Mouse (Mus musculus) forebrain, embryonic 10.5 days (tissue): ENCODE measurements around the gene Tll2. TPM values are rescaled to one million over a fixed set of nuclear protein-coding genes. Genes with fewer than 3 reads are reported as not detected.
A peak's percentile ranks its signal among the peaks of the same experiment; 100 is the strongest.

Source experiments
- DNase-seq: peaks from one replicate; pipeline ENCODE4 v3.0.0-alpha.2; 2017; ENCODE audit warnings: low spot score; ENCODE audit errors: extremely low spot score
- H3K27ac ChIP-seq: fragments of 300-500 bp; sonication (generic); 2 replicates; pipeline ENCODE4 v1.5.1; 2016; ENCODE audit warnings: mild to moderate bottlenecking
- H3K27me3 ChIP-seq: fragments of 300-500 bp; sonication (generic); 2 replicates; pipeline ENCODE4 v1.6.1; 2016; ENCODE audit warnings: mild to moderate bottlenecking; ENCODE audit not compliant: poor library complexity, severe bottlenecking
- H3K36me3 ChIP-seq: fragments of 300-500 bp; sonication (generic); replicated peaks from 2 replicates; pipeline ENCODE4 v1.6.1; 2016; ENCODE audit warnings: mild to moderate bottlenecking, moderate library complexity
- H3K4me1 ChIP-seq: fragments of 300-500 bp; sonication (generic); 2 replicates; pipeline ENCODE4 v1.6.1; 2016
- H3K4me3 ChIP-seq: fragments of 300-500 bp; sonication (generic); 2 replicates; pipeline ENCODE4 v1.5.1; 2016; ENCODE audit warnings: mild to moderate bottlenecking, moderate library complexity
- H3K9me3 ChIP-seq: fragments of 300-500 bp; sonication (generic); 2 replicates; pipeline ENCODE4 v1.6.1; 2016; ENCODE audit warnings: mild to moderate bottlenecking, moderate library complexity
- WGBS: fragments of 180-500 bp; shearing (Covaris S2); methylation state at CpG from one replicate; pipeline ENCODE4 v1.1.7; 2016; 5-methylcytosine and 5-hydroxymethylcytosine counted together
- polyA plus RNA-seq: library from polyadenylated mRNA; unstranded; fragments of >200 nt; fragmentation: Nextera tagmentation; extraction: Ambion mirVana; gene quantifications from 2 replicates; pipeline ENCODE4 v1.2.1, GENCODE M21; 2016

Gene Tll2
- polyA plus RNA-seq, 1 experiment from 2014 or later, result 1.1 TPM

DNA sequence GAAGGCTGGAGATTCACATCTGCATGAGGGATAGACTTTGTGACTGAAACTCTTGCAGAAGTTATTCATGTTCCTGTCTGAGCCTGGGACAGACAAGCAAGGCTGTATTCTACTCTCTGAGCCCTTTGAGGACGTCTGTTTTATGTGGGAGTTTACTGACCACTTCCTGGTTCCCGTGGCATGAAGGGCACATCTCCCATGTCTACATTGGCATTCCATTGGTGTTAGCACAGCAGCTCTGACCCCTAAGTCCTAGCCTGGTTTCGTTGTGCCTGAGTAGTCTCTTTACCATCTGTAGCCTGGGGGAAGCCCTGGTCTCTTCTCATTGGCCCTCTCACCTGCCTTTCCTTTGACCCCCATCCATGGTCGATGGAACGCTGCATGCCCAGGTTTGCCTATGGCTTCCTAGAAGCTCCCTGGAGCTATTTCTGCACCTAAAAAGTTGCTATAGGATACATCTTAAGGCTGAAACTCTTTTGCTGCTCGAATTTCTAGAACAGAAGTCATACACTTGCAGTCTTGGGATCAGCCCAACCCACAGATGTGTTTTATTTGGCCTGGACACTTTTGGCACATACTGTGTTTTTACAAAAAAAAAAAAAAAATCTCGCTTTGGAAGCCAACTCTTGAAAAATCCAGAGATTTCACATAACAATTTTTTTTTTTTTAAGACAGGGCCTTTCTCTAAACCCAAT, 55.2 kb downstream of the Tll2 start:
- no peak overlapping the region for H3K4me3 ChIP-seq
- no peaks in the 10 kb centered on the region for H3K27me3 ChIP-seq
- H3K4me1 ChIP-seq, result no peaks in the 10 kb centered on the region
- H3K36me3 ChIP-seq, result no peaks in the 10 kb centered on the region
- no peak overlapping the region for H3K27ac ChIP-seq
- WGBS, result 85% methylated on average over 7 of the region's 7 CpGs
- peaks cover 8% of the 10 kb centered on the region; the same call in 1 of the 2 replicates for H3K9me3 ChIP-seq
- DNase-seq, result no peak

GRCm38 (mm10) chr19:41140961-41141360, 65.7 kb downstream of the Tll2 start:
- H3K36me3 ChIP-seq, result no peaks in the 10 kb centered on the region
- no peak for DNase-seq
- H3K9me3 ChIP-seq, result peaks cover 3% of the 10 kb centered on the region; the same call in 1 of the 2 replicates
- WGBS, result 89% methylated on average over 8 of the region's 8 CpGs
- no peaks in the 10 kb centered on the region for H3K27me3 ChIP-seq
- no peak overlapping the region for H3K27ac ChIP-seq
- no peak overlapping the region for H3K4me3 ChIP-seq
- no peaks in the 10 kb centered on the region for H3K4me1 ChIP-seq

DNA sequence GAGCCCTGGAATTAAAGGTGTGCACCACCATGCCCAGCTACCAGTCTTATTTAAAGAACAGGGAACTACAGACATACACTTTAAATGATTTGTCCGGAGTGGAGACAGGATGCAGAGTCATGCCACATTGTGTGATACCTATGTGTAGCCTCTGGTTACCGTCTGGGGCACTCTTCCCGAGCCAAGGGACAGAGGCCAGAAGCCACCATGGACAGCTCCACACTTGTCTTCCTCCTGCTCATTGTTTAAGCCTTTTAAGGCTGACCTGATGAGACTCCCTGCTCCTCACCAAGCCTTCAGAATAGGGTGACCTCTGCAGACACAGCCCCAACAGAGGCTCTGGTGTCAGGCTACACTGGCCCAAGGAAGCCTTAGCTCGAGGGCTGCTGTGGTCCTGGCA, 67.0 kb downstream of the Tll2 start:
- no peak for DNase-seq
- Histone ChIP-seq H3K27me3 (no peaks in the 10 kb centered on the region), H3K4me3 (no peak overlapping the region), H3K36me3 (no peaks in the 10 kb centered on the region), H3K9me3 (peaks cover 3% of the 10 kb centered on the region; the same call in 1 of the 2 replicates), H3K27ac (no peak overlapping the region), H3K4me1 (no peaks in the 10 kb centered on the region)
- WGBS, result 63% methylated on average over 4 of the region's 4 CpGs

GRCm38 (mm10) chr19:41123009-41123408, 83.6 kb downstream of the Tll2 start:
- no peaks in the 10 kb centered on the region for H3K9me3 ChIP-seq
- no peak overlapping the region for H3K4me3 ChIP-seq
- 26% methylated on average over 3 of the region's 3 CpGs for WGBS
- DNase-seq, result no peak
- 0 out of 2 replicates have a peak overlapping the region, but pooled peaks have one; percentile 2 for H3K27ac ChIP-seq
- no peaks in the 10 kb centered on the region for H3K36me3 ChIP-seq
- H3K27me3 ChIP-seq, result peaks cover 15% of the 10 kb centered on the region; the same call in 1 of the 2 replicates
- H3K4me1 ChIP-seq, result peaks cover 13% of the 10 kb centered on the region

GRCm38 (mm10) chr19:41119924-41120323, 86.7 kb downstream of the Tll2 start:
- DNase-seq, result no peak
- H3K27ac ChIP-seq, result 0 out of 2 replicates have a peak overlapping the region, but pooled peaks have one; percentile 20
- no peaks in the 10 kb centered on the region for H3K9me3 ChIP-seq
- no peak overlapping the region for H3K4me3 ChIP-seq
- peaks cover 36% of the 10 kb centered on the region for H3K27me3 ChIP-seq
- 90% methylated on average over 13 of the region's 13 CpGs for WGBS
- no peaks in the 10 kb centered on the region for H3K36me3 ChIP-seq
- H3K4me1 ChIP-seq, result peaks cover 20% of the 10 kb centered on the region

- no peak for DNase-seq
- H3K27me3 ChIP-seq, result peaks cover 41% of the 10 kb centered on the region
- no peak overlapping the region for H3K27ac ChIP-seq
- no peaks in the 10 kb centered on the region for H3K9me3 ChIP-seq
- H3K4me3 ChIP-seq, result no peak overlapping the region
- H3K36me3 ChIP-seq, result no peaks in the 10 kb centered on the region
- WGBS, result 72% methylated on average over 6 of the region's 6 CpGs
- peaks cover 36% of the 10 kb centered on the region for H3K4me1 ChIP-seq
Observed at GRCm38 (mm10) chr19:41118346-41118745, 88.3 kb downstream of the Tll2 start.

DNA sequence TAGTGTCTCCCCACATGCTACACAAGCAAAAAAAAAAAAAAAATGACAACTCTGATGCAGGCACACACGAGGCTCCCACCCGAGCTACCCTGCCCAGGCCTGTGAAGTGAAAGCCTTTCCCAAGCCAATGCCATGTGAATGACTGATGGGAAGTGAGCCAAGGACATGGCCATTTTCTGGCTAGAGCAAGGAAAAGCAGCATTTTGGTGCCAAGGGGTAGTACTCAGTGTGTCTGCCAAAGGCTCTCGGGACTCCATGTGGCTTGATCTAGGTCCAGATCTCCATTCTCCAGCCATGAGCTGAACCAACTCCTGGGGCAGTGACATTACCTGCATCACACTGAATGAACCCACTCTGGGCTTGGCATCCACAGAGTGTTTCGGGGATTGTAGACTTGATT, 89.3 kb downstream of the Tll2 start:
- no peaks in the 10 kb centered on the region for H3K9me3 ChIP-seq
- 92% methylated on average over 4 of the region's 4 CpGs for WGBS
- peaks cover 52% of the 10 kb centered on the region for H3K27me3 ChIP-seq
- no peak for DNase-seq
- no peaks in the 10 kb centered on the region for H3K36me3 ChIP-seq
- no peak overlapping the region for H3K27ac ChIP-seq
- H3K4me1 ChIP-seq, result peaks cover 39% of the 10 kb centered on the region
- H3K4me3 ChIP-seq, result no peak overlapping the region

- no peaks in the 10 kb centered on the region for H3K9me3 ChIP-seq
- H3K27me3 ChIP-seq, result peaks cover 70% of the 10 kb centered on the region
- H3K36me3 ChIP-seq, result no peaks in the 10 kb centered on the region
- 19% methylated on average over 5 of the region's 5 CpGs for WGBS
- peak overlapping the region; percentile 8; the same call in 1 of the 2 replicates for H3K4me3 ChIP-seq
- no peak for DNase-seq
- peaks cover 58% of the 10 kb centered on the region for H3K4me1 ChIP-seq
- peak overlapping the region; percentile 69 for H3K27ac ChIP-seq
Observed at GRCm38 (mm10) chr19:41114611-41115010, 92.0 kb downstream of the Tll2 start.

GRCm38 (mm10) chr19:41113911-41114531, 92.6 kb downstream of the Tll2 start:
- peaks cover 64% of the 10 kb centered on the region for H3K4me1 ChIP-seq
- WGBS, result 53% methylated on average over 17 of the region's 17 CpGs
- peak; percentile 60 for DNase-seq
- no peaks in the 10 kb centered on the region for H3K9me3 ChIP-seq
- H3K36me3 ChIP-seq, result no peaks in the 10 kb centered on the region
- H3K27ac ChIP-seq, result peak overlapping the region; percentile 69
- peaks cover 66% of the 10 kb centered on the region for H3K27me3 ChIP-seq
- peak overlapping the region; percentile 8; the same call in 1 of the 2 replicates for H3K4me3 ChIP-seq

GRCm38 (mm10) chr19:41112609-41113008, 94.0 kb downstream of the Tll2 start:
- no peaks in the 10 kb centered on the region for H3K36me3 ChIP-seq
- WGBS, result 58% methylated on average over 6 of the region's 6 CpGs
- peaks cover 70% of the 10 kb centered on the region for H3K4me1 ChIP-seq

GRCm38 (mm10) chr19:41109991-41110390, 96.6 kb downstream of the Tll2 start:
- peaks cover 71% of the 10 kb centered on the region for H3K27me3 ChIP-seq

More at GRCm38 (mm10) chr19:41112609-41113008, 94.0 kb downstream of the Tll2 start:
- Histone ChIP-seq H3K27me3 (peaks cover 62% of the 10 kb centered on the region), H3K9me3 (no peaks in the 10 kb centered on the region), H3K4me3 (no peak overlapping the region), H3K27ac (no peak overlapping the region)
- no peak for DNase-seq

DNA sequence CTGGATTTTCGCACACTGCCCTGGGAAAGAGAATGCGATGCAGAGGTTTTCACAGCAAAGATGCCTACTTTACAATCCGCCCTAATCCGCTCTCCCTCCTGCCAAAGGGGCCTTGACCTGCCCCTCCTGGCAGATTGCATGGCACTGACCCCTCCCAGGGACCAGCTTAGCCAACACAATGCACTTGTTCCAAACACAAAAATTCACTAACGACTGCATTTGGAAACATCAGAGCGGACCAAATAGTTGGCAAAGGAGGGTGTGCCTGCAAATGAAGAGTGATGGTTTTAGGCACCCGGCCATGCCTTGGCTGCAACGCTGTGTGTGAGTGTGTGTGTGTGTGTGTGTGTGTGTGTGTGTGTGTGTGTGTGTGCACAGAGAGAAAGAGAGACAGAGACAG, 97.1 kb downstream of the Tll2 start:
- Histone ChIP-seq H3K27me3 (peaks cover 74% of the 10 kb centered on the region), H3K4me1 (peaks cover 77% of the 10 kb centered on the region), H3K9me3 (no peaks in the 10 kb centered on the region), H3K27ac (peak overlapping the region; percentile 52), H3K36me3 (no peaks in the 10 kb centered on the region), H3K4me3 (no peak overlapping the region)
- 39% methylated on average over 8 of the region's 8 CpGs for WGBS
- no peak for DNase-seq

More at GRCm38 (mm10) chr19:41109991-41110390, 96.6 kb downstream of the Tll2 start:
- DNase-seq, result no peak
- peak overlapping the region; percentile 52 for H3K27ac ChIP-seq
- H3K9me3 ChIP-seq, result no peaks in the 10 kb centered on the region
- H3K36me3 ChIP-seq, result no peaks in the 10 kb centered on the region
- H3K4me3 ChIP-seq, result no peak overlapping the region
- WGBS, result 47% methylated on average over 5 of the region's 5 CpGs
- H3K4me1 ChIP-seq, result peaks cover 81% of the 10 kb centered on the region

DNA sequence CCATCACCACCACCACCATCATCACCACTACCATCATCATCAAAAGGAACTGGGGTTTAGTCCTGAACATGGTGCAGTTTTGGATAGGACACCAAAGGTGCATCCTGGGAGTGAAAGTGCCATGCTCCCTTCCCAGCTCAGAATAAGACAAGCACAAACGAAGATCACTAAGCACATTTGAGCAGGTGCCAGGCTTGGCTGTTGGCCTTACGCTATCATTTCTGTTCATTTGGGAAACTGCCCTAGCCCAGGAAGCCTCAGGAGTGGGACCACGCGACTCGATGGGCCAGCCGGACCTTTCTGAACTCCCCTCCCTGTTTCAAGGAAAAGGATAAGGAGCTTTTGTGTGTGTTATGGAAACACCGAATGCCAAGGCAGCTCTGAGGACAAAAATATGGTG, 98.0 kb downstream of the Tll2 start:
- WGBS, result 87% methylated on average over 7 of the region's 7 CpGs
- H3K27ac ChIP-seq, result peak overlapping the region; percentile 49; the same call in 1 of the 2 replicates
- no peaks in the 10 kb centered on the region for H3K9me3 ChIP-seq
- peaks cover 75% of the 10 kb centered on the region for H3K27me3 ChIP-seq
- H3K36me3 ChIP-seq, result no peaks in the 10 kb centered on the region
- no peak for DNase-seq
- H3K4me1 ChIP-seq, result peaks cover 68% of the 10 kb centered on the region
- H3K4me3 ChIP-seq, result no peak overlapping the region
